Comparison of ENCODE assay signal across 8 mouse cellular contexts in the genomic region with DNA sequence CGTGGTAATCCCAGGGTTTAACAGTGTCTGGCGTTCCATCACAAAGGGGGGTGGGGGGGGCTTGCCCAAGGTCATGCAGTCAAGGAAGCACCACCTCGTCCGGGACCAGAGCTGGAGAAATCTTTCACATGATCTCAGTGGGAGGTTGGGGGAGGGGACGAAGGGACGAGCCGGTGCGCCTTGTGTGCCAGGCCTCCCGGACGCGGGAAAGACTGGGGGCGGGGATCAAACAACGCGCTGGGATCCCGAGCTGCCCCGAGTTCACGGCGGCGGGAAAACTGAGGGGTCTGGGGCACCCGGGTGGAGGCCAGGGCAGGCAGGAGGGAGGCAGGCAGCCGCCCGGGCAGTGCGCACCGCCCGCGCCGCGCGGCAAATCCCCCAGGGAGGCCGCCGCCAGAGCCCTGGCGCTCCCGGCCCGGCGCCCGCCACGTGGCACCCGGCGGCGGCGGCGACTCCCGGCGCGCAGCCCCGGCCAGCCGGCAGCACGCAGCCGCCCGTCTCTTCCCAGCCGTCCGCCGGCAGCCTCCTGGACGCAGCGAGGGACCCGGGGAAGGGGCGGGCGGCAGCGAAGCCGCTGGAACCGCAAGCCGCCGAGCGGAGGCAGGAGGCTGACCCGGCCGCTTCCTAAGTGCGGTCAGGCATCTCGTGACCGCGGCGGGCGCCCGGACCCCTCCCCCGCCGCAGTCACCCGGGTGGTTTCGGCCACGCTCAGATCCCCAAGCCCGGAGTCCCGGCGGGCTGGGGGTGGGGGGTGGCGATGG. TPM values are rescaled to one million over a fixed set of nuclear protein-coding genes. Genes with fewer than 3 reads are reported as not detected.
DNase-seq lines count a peak whose midpoint lies in the region; ATAC-seq and TF ChIP-seq lines count a peak whose summit lies in the region.

No protein-coding gene starts in this region.

- H3K4me2 ChIP-seq in forebrain, embryonic 11.5 days (ENCODE audit: low read depth, low read length, severe bottlenecking) = peak overlapping the region; percentile 95

- H3K27ac ChIP-seq in ES-E14 (ENCODE audit: insufficient read depth, low read depth, low read length, poor library complexity, severe bottlenecking) = peak overlapping the region; percentile 95
- H3K27ac ChIP-seq in forebrain, embryonic 11.5 days (ENCODE audit: low read depth, low read length) = peak overlapping the region; percentile 94

- H3K9me3 ChIP-seq in ES-E14 (ENCODE audit: control insufficient read depth, insufficient read depth, low read depth, low read length) = no peaks in the 10 kb centered on the region
- H3K9me3 ChIP-seq in forebrain, embryonic 11.5 days (ENCODE audit: control insufficient read depth, low read length) = no peaks in the 10 kb centered on the region

- under 1% methylated on average over 55 of the region's 82 CpGs for WGBS in forebrain, embryonic 11.5 days

- intact Hi-C loops in heart, postnatal 14 days (cut with DNase I) = loop anchor here (1.0 kb wide), 1 partner anchor 117 kb away; no protein-coding TSS in a partner anchor

- in situ Hi-C loops in ES-E14 (cut with MboI; ENCODE audit: low sequenced_read_pairs in 2 of 2, unreplicated experiment in 2 of 2) = loop anchor here in 1 of 2 experiments (10.0 kb wide), 1 partner anchor 142 kb away; no protein-coding TSS in a partner anchor

- peak; percentile 28 for ATAC-seq in forebrain, embryonic 11.5 days (replicated peaks; ENCODE audit: low FRiP score)
- ATAC-seq in monocyte, adult 5-6 weeks (replicated peaks; ENCODE audit: insufficient number of reproducible peaks, low FRiP score, low TSS enrichment, poor library complexity, severe bottlenecking) = no peak

- H3K4me1 ChIP-seq in ES-E14 (ENCODE audit: control insufficient read depth in 2 of 2, insufficient read depth in 2 of 2, low read length in 2 of 2, poor library complexity in 1 of 2) = peaks cover 17 to 32% of the 10 kb centered on the region in 2 experiments
- peaks cover 18% of the 10 kb centered on the region for H3K4me1 ChIP-seq in forebrain, embryonic 11.5 days (replicated peaks; ENCODE audit: control insufficient read depth, insufficient read depth, low read length)

- peak; percentile 91 for DNase-seq in ES-E14 (ENCODE audit: low read depth, low spot score)
- peak; percentile 73 for DNase-seq in adrenal gland, postnatal 25 days
- DNase-seq in forebrain, embryonic 11.5 days (ENCODE audit: low spot score) = peak; percentile 91
- peak; percentile 78 to 81 for DNase-seq in heart, postnatal 14 days
- DNase-seq in layer of hippocampus, postnatal 10 days (ENCODE audit: low spot score in 2 of 2) = peak; percentile 53 to 72
- peak; percentile 78 for DNase-seq in lung, postnatal 25 days (ENCODE audit: low spot score)
- DNase-seq in skeletal muscle tissue, adult 2 months (ENCODE audit: low read depth, low spot score) = peak; percentile 61

- H3K36me3 ChIP-seq in ES-E14 (ENCODE audit: control insufficient read depth, insufficient read depth, low read length, poor library complexity, severe bottlenecking) = peaks cover 5% of the 10 kb centered on the region
- H3K36me3 ChIP-seq in forebrain, embryonic 11.5 days (ENCODE audit: control insufficient read depth, insufficient read depth, low read length) = no peaks in the 10 kb centered on the region

- peaks cover 11% of the 10 kb centered on the region for H3K27me3 ChIP-seq in forebrain, embryonic 11.5 days (ENCODE audit: control insufficient read depth, insufficient read depth, low read length)

- peak overlapping the region; percentile 97 for H3K9ac ChIP-seq in ES-E14 (ENCODE audit: insufficient read depth, low read depth, low read length, poor library complexity, severe bottlenecking)
- H3K9ac ChIP-seq in forebrain, embryonic 11.5 days (ENCODE audit: low read length) = peak overlapping the region; percentile 85

- peak overlapping the region; percentile 68 to 80 for H3K4me3 ChIP-seq in ES-E14 (ENCODE audit: insufficient read depth in 1 of 2, low read depth in 1 of 2, low read length in 2 of 2, poor library complexity in 1 of 2, severe bottlenecking in 1 of 2)
- H3K4me3 ChIP-seq in forebrain, embryonic 11.5 days (ENCODE audit: low read depth, low read length) = peak overlapping the region; percentile 75

TF ChIP-seq in ES-E14, 5 proteins besides CTCF, POLR2A, EP300 and RAD21:
- TF ChIP-seq ZNF384 (IDR thresholded peaks at IDR 0.05; ENCODE audit: low read depth, low read length) (no peak), HCFC1 (IDR thresholded peaks at IDR 0.05; ENCODE audit: borderline replicate concordance, insufficient read depth, low read length) (peak; percentile 39; the same call in 1 of the 2 replicates), ZC3H11A (IDR thresholded peaks at IDR 0.05; ENCODE audit: borderline replicate concordance, low read depth, low read length) (no peak), MAFK (IDR thresholded peaks at IDR 0.05; ENCODE audit: insufficient read depth, low read depth, low read length) (no peak), CHD2 (IDR thresholded peaks at IDR 0.05; ENCODE audit: low read depth, low read length) (peak; percentile 29; the same call in 1 of the 2 replicates)

RNA-seq across cellular contexts. Expression of gene Hes1, which starts 0.9 kb away (rescaled TPM):
- total RNA-seq in ES-E14 (2012; rRNA removed) = 17.5 and 19.3 TPM in 2 replicates
- 32.5 and 34.2 TPM in 2 replicates for total RNA-seq in adrenal gland, postnatal 25 days (2021)
- polyA plus RNA-seq in forebrain, embryonic 11.5 days (2014; fragmentation: Nextera tagmentation; extraction: Ambion mirVana) = 66.5 and 67.0 TPM in 2 replicates
- 10 to 100 TPM; 28.9 to 30.9 TPM for total RNA-seq in heart, postnatal 14 days (2021)
- total RNA-seq in layer of hippocampus, postnatal 10 days (2021) = 10 to 100 TPM; 14.5 to 19.2 TPM
- 71.3 to 116 TPM (median 105 TPM) in 3 replicates for total RNA-seq in monocyte, adult 5-6 weeks (2017)
